Mouse (Mus musculus) forebrain, embryonic 13.5 days (tissue): ENCODE data around the gene 4921517D22Rik. TPM values are rescaled to one million over a fixed set of nuclear protein-coding genes. Genes with fewer than 3 reads are reported as not detected.
A peak's percentile ranks its signal among the peaks of the same experiment; 100 is the strongest.

Experiments
- ATAC-seq: fragments of 200-750 bp; cut with Nextera tagmentation; 2 replicates; pipeline ENCODE4 v1.8.0; 2017
- H3K27ac ChIP-seq: fragments of 300-500 bp; sonication (generic); 2 replicates; pipeline ENCODE4 v1.5.1; 2015; ENCODE audit warnings: inconsistent platforms, mild to moderate bottlenecking, moderate library complexity
- H3K27me3 ChIP-seq: fragments of 300-500 bp; sonication (generic); 2 replicates; pipeline ENCODE4 v1.6.1; 2015; ENCODE audit warnings: mild to moderate bottlenecking, inconsistent platforms
- H3K36me3 ChIP-seq: fragments of 300-500 bp; sonication (generic); 2 replicates; pipeline ENCODE4 v1.6.1; 2015; ENCODE audit warnings: mild to moderate bottlenecking, inconsistent platforms; ENCODE audit not compliant: poor library complexity, severe bottlenecking
- H3K4me1 ChIP-seq: fragments of 300-500 bp; sonication (generic); 2 replicates; pipeline ENCODE4 v1.6.1; 2015; ENCODE audit warnings: inconsistent platforms
- H3K4me2 ChIP-seq: fragments of 300-500 bp; sonication (generic); 2 replicates; pipeline ENCODE4 v1.6.1; 2015; ENCODE audit warnings: inconsistent platforms, mild to moderate bottlenecking, moderate library complexity
- H3K4me3 ChIP-seq: fragments of 300-500 bp; sonication (generic); 2 replicates; pipeline ENCODE4 v1.5.1; 2015; ENCODE audit warnings: mild to moderate bottlenecking, inconsistent platforms
- H3K9ac ChIP-seq: fragments of 300-500 bp; sonication (generic); 2 replicates; pipeline ENCODE4 v1.6.1; 2015; ENCODE audit warnings: mild to moderate bottlenecking, inconsistent platforms
- H3K9me3 ChIP-seq: fragments of 300-500 bp; sonication (generic); replicated peaks from 2 replicates; pipeline ENCODE4 v1.6.1; 2016; ENCODE audit warnings: inconsistent platforms
- WGBS: fragments of 180-500 bp; shearing (Covaris S2); methylation state at CpG from one replicate; pipeline ENCODE4 v1.1.7; 2015; 5-methylcytosine and 5-hydroxymethylcytosine counted together
- polyA plus RNA-seq: library from polyadenylated mRNA; unstranded; fragments of >200 nt; fragmentation: Nextera tagmentation; extraction: Ambion mirVana; gene quantifications from 2 replicates; pipeline ENCODE4 v1.2.1, GENCODE M21; 2015

Gene 4921517D22Rik
- polyA plus RNA-seq, 1 experiment from 2014 or later: not detected

DNA sequence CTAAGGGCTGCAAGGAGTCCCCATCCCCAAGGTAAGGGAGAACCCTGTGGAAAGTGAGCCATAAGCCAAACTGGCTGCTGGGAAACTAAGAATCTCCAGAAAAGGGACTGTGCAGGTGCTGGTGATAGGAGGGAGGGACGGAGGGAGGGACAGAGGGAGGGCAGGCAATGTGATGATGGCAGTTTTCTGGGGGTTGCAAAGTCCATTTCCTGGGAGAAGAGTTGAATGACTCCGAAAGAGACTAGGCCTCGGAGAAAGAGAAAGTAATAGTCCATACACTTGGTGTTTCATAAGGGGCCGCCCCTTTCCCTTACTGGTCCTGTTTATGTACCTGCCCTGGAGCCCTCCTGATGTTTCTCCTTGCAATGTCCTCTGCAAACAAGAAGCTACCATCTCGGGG lies 39.4 kb downstream of the 4921517D22Rik start:
- Histone ChIP-seq H3K27ac (no peak overlapping the region), H3K36me3 (peaks cover 58% of the 10 kb centered on the region), H3K4me1 (peaks cover 37% of the 10 kb centered on the region), H3K4me3 (no peak overlapping the region), H3K9me3 (no peaks in the 10 kb centered on the region), H3K4me2 (no peak overlapping the region), H3K27me3 (no peaks in the 10 kb centered on the region), H3K9ac (no peak overlapping the region)
- 94% methylated on average over 5 of the region's 5 CpGs for WGBS
- no peak for ATAC-seq

- no peak for ATAC-seq
- Histone ChIP-seq H3K9me3 (no peaks in the 10 kb centered on the region), H3K27me3 (no peaks in the 10 kb centered on the region), H3K4me3 (no peak overlapping the region), H3K4me1 (peaks cover 37% of the 10 kb centered on the region), H3K9ac (0 out of 2 replicates have a peak overlapping the region, but pooled peaks have one; percentile 1), H3K36me3 (peaks cover 58% of the 10 kb centered on the region), H3K4me2 (no peak overlapping the region), H3K27ac (peak overlapping the region; percentile 41; the same call in 1 of the 2 replicates)
- 73% methylated on average over 3 of the region's 3 CpGs for WGBS
These were observed 40.8 kb downstream of the 4921517D22Rik start for GRCm38 (mm10) chr13:59653136-59653535.

DNA sequence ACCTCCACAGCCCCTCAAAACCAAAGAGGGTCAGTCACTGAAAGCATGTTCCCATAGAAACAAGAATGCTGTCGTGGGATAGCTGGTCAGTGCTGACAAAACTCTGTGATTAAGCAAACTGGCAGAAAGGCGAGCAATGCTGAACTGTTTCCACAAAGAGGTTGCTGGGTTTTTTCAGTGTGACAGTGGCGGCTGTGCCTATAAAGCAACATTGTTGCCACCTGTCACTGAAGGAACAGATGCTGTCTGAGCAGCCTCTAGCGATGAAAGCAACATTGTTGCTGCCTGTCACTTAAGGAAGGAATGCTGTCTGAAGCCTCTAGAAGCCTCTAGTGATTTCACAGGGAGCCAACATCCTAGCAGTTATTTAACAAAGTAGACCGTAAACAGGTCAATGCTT lies 41.3 kb downstream of the 4921517D22Rik start:
- Histone ChIP-seq H3K4me1 (peaks cover 34% of the 10 kb centered on the region), H3K36me3 (peaks cover 58% of the 10 kb centered on the region), H3K4me2 (no peak overlapping the region), H3K27ac (peak overlapping the region; percentile 41), H3K9ac (0 out of 2 replicates have a peak overlapping the region, but pooled peaks have one; percentile 1), H3K27me3 (no peaks in the 10 kb centered on the region), H3K9me3 (no peaks in the 10 kb centered on the region), H3K4me3 (no peak overlapping the region)
- ATAC-seq: peak; percentile 50; the same call in 1 of the 2 replicates
- WGBS: 38% methylated on average over 5 of the region's 5 CpGs

DNA sequence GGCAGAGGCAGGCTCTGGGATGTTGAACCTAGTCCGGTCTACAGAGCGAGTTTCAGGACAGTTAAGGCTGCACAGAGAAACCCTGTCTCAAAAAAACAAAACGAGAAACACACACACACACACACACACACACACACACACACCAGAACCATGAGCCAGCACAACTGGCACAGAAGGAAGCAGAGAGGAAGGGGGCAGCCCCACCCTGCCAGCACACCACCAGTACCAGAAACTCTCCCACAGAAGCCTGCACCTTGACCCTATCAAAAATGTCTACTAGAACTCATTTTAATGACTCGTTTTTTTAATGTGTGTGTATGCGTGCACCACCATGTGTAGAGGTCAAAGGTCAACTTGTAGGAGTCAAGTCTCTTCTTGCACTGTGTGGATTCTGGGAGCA lies 44.1 kb downstream of the 4921517D22Rik start:
- no peak overlapping the region for H3K4me2 ChIP-seq
- no peak overlapping the region for H3K9ac ChIP-seq
- H3K27ac ChIP-seq: no peak overlapping the region
- H3K9me3 ChIP-seq: no peaks in the 10 kb centered on the region
- no peak overlapping the region for H3K4me3 ChIP-seq
- ATAC-seq: no peak
- peaks cover 19% of the 10 kb centered on the region for H3K4me1 ChIP-seq
- 89% methylated on average over 5 of the region's 5 CpGs for WGBS
- peaks cover 81% of the 10 kb centered on the region for H3K36me3 ChIP-seq
- H3K27me3 ChIP-seq: no peaks in the 10 kb centered on the region

- WGBS: 91% methylated on average over 6 of the region's 6 CpGs
- Histone ChIP-seq H3K4me3 (no peak overlapping the region), H3K9me3 (no peaks in the 10 kb centered on the region), H3K27me3 (no peaks in the 10 kb centered on the region), H3K4me1 (peaks cover 15% of the 10 kb centered on the region), H3K9ac (no peak overlapping the region), H3K27ac (no peak overlapping the region), H3K36me3 (peaks cover 74% of the 10 kb centered on the region), H3K4me2 (no peak overlapping the region)
- no peak for ATAC-seq
These were observed 45.3 kb downstream of the 4921517D22Rik start for GRCm38 (mm10) chr13:59648598-59648997.

GRCm38 (mm10) chr13:59647484-59647883 lies 46.4 kb downstream of the 4921517D22Rik start:
- Histone ChIP-seq H3K36me3 (peaks cover 74% of the 10 kb centered on the region), H3K27ac (no peak overlapping the region), H3K9ac (no peak overlapping the region), H3K4me1 (peaks cover 4% of the 10 kb centered on the region), H3K4me3 (no peak overlapping the region), H3K4me2 (no peak overlapping the region), H3K27me3 (no peaks in the 10 kb centered on the region), H3K9me3 (no peaks in the 10 kb centered on the region)
- 92% methylated on average over 6 of the region's 6 CpGs for WGBS
- ATAC-seq: no peak

GRCm38 (mm10) chr13:59646674-59647244 lies 47.1 kb downstream of the 4921517D22Rik start:
- no peaks in the 10 kb centered on the region for H3K9me3 ChIP-seq
- no peak for ATAC-seq
- H3K27ac ChIP-seq: 0 out of 2 replicates have a peak overlapping the region, but pooled peaks have one; percentile 31
- H3K4me3 ChIP-seq: no peak overlapping the region
- WGBS: 31% methylated on average over 11 of the region's 11 CpGs
- no peak overlapping the region for H3K9ac ChIP-seq
- H3K36me3 ChIP-seq: peaks cover 80% of the 10 kb centered on the region
- H3K4me2 ChIP-seq: no peak overlapping the region
- H3K4me1 ChIP-seq: no peaks in the 10 kb centered on the region; the same call in 1 of the 2 replicates
- H3K27me3 ChIP-seq: no peaks in the 10 kb centered on the region

DNA sequence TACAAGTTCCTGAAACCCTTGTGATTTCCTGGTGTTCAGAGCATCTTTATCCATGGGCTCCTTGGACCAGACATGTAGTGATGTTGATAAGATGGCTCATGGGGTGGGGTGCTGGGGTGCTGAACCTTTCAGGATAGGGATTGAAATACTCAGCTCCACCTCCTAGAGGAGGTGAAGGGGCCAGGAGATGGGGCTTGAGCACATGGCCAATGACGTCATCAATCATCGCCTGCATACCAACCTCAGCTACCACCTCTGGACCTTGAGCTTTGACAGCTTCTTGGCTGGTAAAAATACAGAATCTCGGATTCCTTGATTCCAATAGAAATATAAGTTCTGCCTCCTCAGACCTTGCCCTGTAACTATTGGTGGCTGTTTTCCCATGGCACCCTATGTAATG lies 48.4 kb downstream of the 4921517D22Rik start:
- H3K9me3 ChIP-seq: no peaks in the 10 kb centered on the region
- H3K27me3 ChIP-seq: no peaks in the 10 kb centered on the region
- H3K4me3 ChIP-seq: no peak overlapping the region
- no peak overlapping the region for H3K27ac ChIP-seq
- no peak for ATAC-seq
- 92% methylated on average over 3 of the region's 3 CpGs for WGBS
- no peak overlapping the region for H3K4me2 ChIP-seq
- H3K9ac ChIP-seq: no peak overlapping the region
- peaks cover 85% of the 10 kb centered on the region for H3K36me3 ChIP-seq
- H3K4me1 ChIP-seq: no peaks in the 10 kb centered on the region; the same call in 1 of the 2 replicates

- no peaks in the 10 kb centered on the region for H3K9me3 ChIP-seq
- H3K4me3 ChIP-seq: no peak overlapping the region
- H3K9ac ChIP-seq: no peak overlapping the region
- no peak for ATAC-seq
- no peak overlapping the region for H3K4me2 ChIP-seq
- no peak overlapping the region for H3K27ac ChIP-seq
- H3K36me3 ChIP-seq: peaks cover 85% of the 10 kb centered on the region
- WGBS: 98% methylated on average over 2 of the region's 2 CpGs
- H3K4me1 ChIP-seq: no peaks in the 10 kb centered on the region; the same call in 1 of the 2 replicates
- H3K27me3 ChIP-seq: no peaks in the 10 kb centered on the region
These were observed 51.1 kb downstream of the 4921517D22Rik start for GRCm38 (mm10) chr13:59642818-59643217.

DNA sequence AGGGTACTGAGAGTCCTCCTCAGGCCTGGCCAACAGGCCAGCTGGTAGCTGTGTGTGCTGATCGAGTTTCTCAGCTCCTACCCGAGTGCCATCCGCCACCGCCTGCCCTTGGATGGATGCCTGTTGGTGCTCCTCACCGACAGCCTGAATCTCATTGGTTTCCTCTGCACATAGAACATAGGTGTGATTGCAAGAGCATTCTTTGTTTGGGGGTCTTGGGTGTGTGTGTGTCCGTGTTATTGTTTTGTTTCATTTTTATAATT lies 53.8 kb downstream of the 4921517D22Rik start:
- Histone ChIP-seq H3K36me3 (peaks cover 85% of the 10 kb centered on the region), H3K4me3 (no peak overlapping the region), H3K4me1 (no peaks in the 10 kb centered on the region), H3K9ac (no peak overlapping the region), H3K9me3 (no peaks in the 10 kb centered on the region), H3K27me3 (no peaks in the 10 kb centered on the region), H3K4me2 (no peak overlapping the region), H3K27ac (no peak overlapping the region)
- no peak for ATAC-seq
- 89% methylated on average over 6 of the region's 6 CpGs for WGBS

- 91% methylated on average over 16 of the region's 16 CpGs for WGBS
These were observed 54.3 kb downstream of the 4921517D22Rik start for GRCm38 (mm10) chr13:59639368-59640177.

DNA sequence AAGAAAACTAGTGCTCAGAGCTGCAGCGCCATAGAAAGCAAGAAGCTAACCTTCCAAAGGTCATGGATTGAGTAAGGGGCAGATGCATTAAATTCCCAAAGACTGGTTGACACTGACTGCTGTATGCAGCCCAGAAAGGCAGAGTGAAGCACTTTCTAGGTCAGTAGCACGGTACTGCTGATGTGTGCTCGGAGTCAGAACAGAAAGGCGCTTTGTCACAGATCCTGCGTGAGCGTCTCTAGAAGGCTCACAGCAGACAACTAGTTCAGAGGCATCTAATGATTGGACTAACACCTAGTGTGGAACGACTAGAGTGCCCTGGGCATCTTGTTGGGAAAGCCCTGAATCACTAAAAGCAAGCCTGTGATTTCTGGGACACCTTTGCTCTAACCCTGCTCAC lies 56.1 kb downstream of the 4921517D22Rik start:
- Histone ChIP-seq H3K36me3 (peaks cover 98% of the 10 kb centered on the region), H3K27me3 (no peaks in the 10 kb centered on the region), H3K4me1 (no peaks in the 10 kb centered on the region), H3K4me2 (no peak overlapping the region), H3K9ac (no peak overlapping the region), H3K9me3 (no peaks in the 10 kb centered on the region), H3K27ac (no peak overlapping the region), H3K4me3 (no peak overlapping the region)
- ATAC-seq: no peak
- 92% methylated on average over 7 of the region's 7 CpGs for WGBS

More at GRCm38 (mm10) chr13:59639368-59640177, 54.3 kb downstream of the 4921517D22Rik start:
- no peak overlapping the region for H3K4me3 ChIP-seq
- no peaks in the 10 kb centered on the region for H3K4me1 ChIP-seq
- no peak overlapping the region for H3K4me2 ChIP-seq
- no peaks in the 10 kb centered on the region for H3K9me3 ChIP-seq
- H3K9ac ChIP-seq: no peak overlapping the region
- ATAC-seq: no peak
- H3K36me3 ChIP-seq: peaks cover 85% of the 10 kb centered on the region
- no peak overlapping the region for H3K27ac ChIP-seq
- H3K27me3 ChIP-seq: no peaks in the 10 kb centered on the region
